Mouse (Mus musculus): ENCODE measurements around the gene Isca2. TPM values are rescaled to one million over a fixed set of nuclear protein-coding genes. Genes with fewer than 3 reads are reported as not detected.
A peak's percentile ranks its signal among the peaks of the same experiment; 100 is the strongest.

Gene Isca2
- polyA plus RNA-seq, 1 experiment from 2014 or later, result 137 TPM

DNA sequence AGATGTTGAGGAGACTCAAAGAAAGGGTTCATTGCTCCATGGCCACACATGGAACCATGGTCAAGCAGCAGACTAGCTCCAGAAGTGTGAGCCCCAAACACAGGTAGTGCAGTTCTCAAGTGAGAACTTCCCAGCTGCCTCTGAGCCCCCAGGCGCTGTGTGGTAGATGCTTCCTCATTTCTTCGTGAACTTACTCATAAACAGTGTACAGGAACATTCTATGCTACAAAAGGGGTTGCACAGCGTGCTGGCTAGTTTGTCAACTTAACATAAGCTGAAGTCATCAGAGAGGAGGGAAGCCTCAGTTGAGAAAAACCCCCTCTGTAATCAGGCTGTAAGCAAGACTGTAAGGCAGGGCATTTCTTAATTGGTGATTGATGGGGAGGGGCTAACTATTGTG is 29.6 kb downstream of the Isca2 start:
- WGBS, result 74% methylated on average over 3 of the region's 3 CpGs
- H3K36me3 ChIP-seq, result no peaks in the 10 kb centered on the region
- no peaks in the 10 kb centered on the region for H3K9me3 ChIP-seq (replicated peaks)
- no peak overlapping the region for H3K4me2 ChIP-seq (replicated peaks)
- ATAC-seq (ENCODE audit: insufficient number of reproducible peaks, low FRiP score, low TSS enrichment, low read depth), result no peak
- H3K9ac ChIP-seq, result no peak overlapping the region
- no peak overlapping the region for H3K27ac ChIP-seq (replicated peaks)
- no peaks in the 10 kb centered on the region for H3K27me3 ChIP-seq
- no peak overlapping the region for H3K4me3 ChIP-seq (replicated peaks)
- H3K4me1 ChIP-seq, result peaks cover 7% of the 10 kb centered on the region

DNA sequence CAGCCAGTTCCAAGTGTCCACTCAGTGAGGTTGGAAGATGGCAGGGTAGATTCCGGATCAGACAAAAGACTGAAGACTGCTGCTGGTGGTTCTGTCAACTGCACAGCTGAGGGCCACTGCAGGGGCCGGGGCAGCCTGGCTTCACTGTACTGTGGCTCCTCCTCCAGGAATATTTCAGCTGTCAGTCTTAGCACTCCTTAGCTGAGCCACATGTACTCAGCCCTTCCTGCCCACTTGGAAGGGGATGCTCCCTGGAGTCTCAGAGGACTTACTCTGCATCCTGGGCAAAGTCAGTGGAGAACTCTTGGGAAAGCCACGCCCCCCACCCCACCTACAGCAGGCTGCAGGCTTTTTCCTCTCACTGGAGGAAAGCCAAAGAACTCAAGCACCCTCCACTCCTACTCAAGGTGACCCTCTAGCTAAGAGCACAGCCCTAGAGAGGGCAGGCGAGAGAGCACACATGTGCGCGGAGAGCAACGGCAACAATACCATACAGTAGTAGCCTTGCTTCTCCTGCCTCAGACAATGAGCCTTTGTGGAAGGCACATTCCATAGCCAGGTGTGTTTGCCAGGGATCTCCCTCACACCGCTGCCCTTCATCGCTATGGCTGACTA is 32.3 kb downstream of the Isca2 start:
- H3K4me1 ChIP-seq, result peaks cover 7% of the 10 kb centered on the region
- H3K36me3 ChIP-seq, result no peaks in the 10 kb centered on the region
- H3K9ac ChIP-seq, result no peak overlapping the region
- WGBS, result 54% methylated on average over 9 of the region's 9 CpGs
- no peaks in the 10 kb centered on the region for H3K27me3 ChIP-seq
- H3K4me3 ChIP-seq (replicated peaks), result no peak overlapping the region
- ATAC-seq (ENCODE audit: insufficient number of reproducible peaks, low FRiP score, low TSS enrichment, low read depth), result peak; percentile 34; the same call in 1 of the 2 replicates
- H3K27ac ChIP-seq (replicated peaks), result no peak overlapping the region
- no peaks in the 10 kb centered on the region for H3K9me3 ChIP-seq (replicated peaks)
- no peak overlapping the region for H3K4me2 ChIP-seq (replicated peaks)

DNA sequence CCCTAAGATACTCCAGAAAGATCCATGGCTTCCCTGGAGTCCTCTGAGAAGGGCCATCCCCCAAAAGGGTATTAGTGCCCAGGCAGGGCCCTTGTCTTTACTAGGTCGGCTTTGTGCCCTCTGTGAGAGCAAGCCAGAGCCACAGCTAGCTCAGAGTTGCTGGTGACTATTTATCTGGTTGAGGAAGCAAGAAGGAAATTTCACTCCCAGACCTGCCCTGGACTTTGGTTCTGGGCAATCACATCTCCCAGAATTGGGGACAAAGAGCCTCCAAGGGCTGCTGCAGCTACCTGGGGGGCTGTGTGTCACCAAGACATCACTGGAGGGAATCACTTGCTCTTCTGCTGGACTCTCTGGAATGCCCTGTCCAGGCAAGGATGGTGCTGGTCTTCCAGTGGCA is 33.0 kb downstream of the Isca2 start:
- no peak overlapping the region for H3K27ac ChIP-seq (replicated peaks)
- H3K4me3 ChIP-seq (replicated peaks), result no peak overlapping the region
- H3K4me1 ChIP-seq, result peaks cover 7% of the 10 kb centered on the region
- 76% methylated on average over 1 of the region's 1 CpGs for WGBS
- no peaks in the 10 kb centered on the region for H3K27me3 ChIP-seq
- ATAC-seq (ENCODE audit: insufficient number of reproducible peaks, low FRiP score, low TSS enrichment, low read depth), result no peak
- no peaks in the 10 kb centered on the region for H3K36me3 ChIP-seq
- no peak overlapping the region for H3K4me2 ChIP-seq (replicated peaks)
- no peak overlapping the region for H3K9ac ChIP-seq
- H3K9me3 ChIP-seq (replicated peaks), result no peaks in the 10 kb centered on the region

DNA sequence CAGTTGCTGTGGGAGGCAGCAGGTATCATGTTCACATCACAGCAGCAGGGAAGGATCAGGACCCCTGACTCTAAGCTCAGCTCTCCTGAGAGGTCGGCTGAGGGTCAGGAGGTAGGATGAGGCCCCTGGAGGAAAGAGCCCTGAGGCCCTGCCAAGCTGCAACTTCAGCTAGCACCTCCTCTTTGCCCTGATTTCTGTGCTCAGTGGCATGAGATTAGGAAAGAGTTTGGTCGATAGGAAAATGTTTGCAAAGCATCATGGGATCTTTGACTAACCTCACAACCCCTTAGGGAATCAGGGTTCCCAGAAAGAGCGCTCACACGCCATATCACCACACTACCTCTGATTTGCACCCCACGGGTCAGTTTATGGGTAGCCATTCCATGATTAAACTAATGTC is 33.7 kb downstream of the Isca2 start:
- WGBS, result 45% methylated on average over 5 of the region's 5 CpGs
- Histone ChIP-seq H3K27me3 (no peaks in the 10 kb centered on the region), H3K4me3 (replicated peaks) (no peak overlapping the region), H3K36me3 (no peaks in the 10 kb centered on the region), H3K4me2 (replicated peaks) (no peak overlapping the region), H3K9ac (no peak overlapping the region), H3K9me3 (replicated peaks) (no peaks in the 10 kb centered on the region), H3K4me1 (peaks cover 7% of the 10 kb centered on the region), H3K27ac (replicated peaks) (no peak overlapping the region)
- no peak for ATAC-seq (ENCODE audit: insufficient number of reproducible peaks, low FRiP score, low TSS enrichment, low read depth)

DNA sequence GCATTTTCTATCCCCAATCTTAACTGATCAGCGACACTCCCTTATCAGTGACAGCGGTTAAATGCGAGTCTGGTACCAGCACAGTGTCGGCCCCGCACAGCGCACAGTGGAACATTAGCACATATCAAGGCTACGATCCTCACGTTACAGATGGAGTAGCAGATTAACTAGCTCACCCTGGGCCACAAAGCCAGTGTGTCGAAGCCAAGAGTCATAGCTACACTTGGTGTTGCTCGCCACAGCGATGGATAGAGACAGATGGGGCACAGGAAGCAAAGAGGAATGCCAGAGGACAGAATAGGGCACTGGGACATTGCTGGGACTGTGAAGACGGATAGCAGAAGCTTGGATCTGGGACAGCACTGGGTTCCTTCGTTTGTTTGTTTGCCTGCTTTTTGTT is 34.3 kb downstream of the Isca2 start:
- WGBS, result 74% methylated on average over 13 of the region's 13 CpGs
- H3K27ac ChIP-seq (replicated peaks), result no peak overlapping the region
- no peak overlapping the region for H3K4me2 ChIP-seq (replicated peaks)
- ATAC-seq (ENCODE audit: insufficient number of reproducible peaks, low FRiP score, low TSS enrichment, low read depth), result no peak
- H3K4me1 ChIP-seq, result peaks cover 7% of the 10 kb centered on the region
- H3K4me3 ChIP-seq (replicated peaks), result no peak overlapping the region
- no peaks in the 10 kb centered on the region for H3K36me3 ChIP-seq
- no peaks in the 10 kb centered on the region for H3K9me3 ChIP-seq (replicated peaks)
- H3K27me3 ChIP-seq, result no peaks in the 10 kb centered on the region
- H3K9ac ChIP-seq, result no peak overlapping the region

DNA sequence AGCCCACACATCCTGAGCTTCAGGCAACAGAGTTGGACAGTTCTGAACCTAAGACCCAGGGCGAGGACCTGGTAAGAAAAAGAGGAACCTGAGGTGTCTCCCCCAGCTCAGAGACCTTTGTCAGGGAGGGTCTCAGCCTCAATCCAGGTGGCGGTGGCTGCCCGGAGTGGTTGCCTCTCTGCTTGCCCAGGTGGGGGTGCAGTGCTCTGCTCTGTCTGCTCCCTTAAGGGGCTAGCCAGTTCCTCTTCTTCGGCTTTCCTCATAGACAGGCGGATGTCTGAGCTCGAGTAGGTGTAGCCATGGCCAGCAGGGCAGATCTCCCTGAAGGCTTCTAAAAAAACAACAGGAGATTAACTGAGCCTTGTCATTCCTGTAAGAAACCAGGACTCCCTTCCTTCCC is 36.0 kb downstream of the Isca2 start:
- no peak for ATAC-seq (ENCODE audit: insufficient number of reproducible peaks, low FRiP score, low TSS enrichment, low read depth)
- Histone ChIP-seq H3K4me3 (replicated peaks) (no peak overlapping the region), H3K27me3 (no peaks in the 10 kb centered on the region), H3K9me3 (replicated peaks) (no peaks in the 10 kb centered on the region), H3K9ac (no peak overlapping the region), H3K4me2 (replicated peaks) (no peak overlapping the region), H3K4me1 (peaks cover 7% of the 10 kb centered on the region), H3K36me3 (no peaks in the 10 kb centered on the region), H3K27ac (replicated peaks) (no peak overlapping the region)
- WGBS, result 62% methylated on average over 6 of the region's 6 CpGs

DNA sequence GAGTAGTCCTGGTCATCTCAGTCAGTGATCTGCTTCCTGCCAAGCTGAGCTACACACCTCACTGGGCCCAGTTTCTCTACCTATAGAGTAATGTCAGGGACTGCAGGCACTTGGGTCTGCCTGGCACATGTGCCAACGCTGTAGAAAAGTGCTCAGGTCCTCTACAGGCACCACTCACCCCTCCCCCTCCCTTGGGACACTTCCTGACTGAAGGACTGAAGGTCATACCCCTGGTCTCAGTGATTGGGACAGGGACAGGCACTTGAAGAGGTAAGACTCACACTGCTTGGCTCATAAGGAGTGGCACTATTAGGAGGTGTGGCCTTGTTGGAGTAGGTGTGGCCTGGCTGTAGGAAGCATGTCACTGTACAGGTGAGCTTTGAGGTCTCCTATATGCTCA is 37.8 kb downstream of the Isca2 start:
- Histone ChIP-seq H3K27me3 (no peaks in the 10 kb centered on the region), H3K9ac (no peak overlapping the region), H3K4me2 (replicated peaks) (no peak overlapping the region), H3K4me3 (replicated peaks) (no peak overlapping the region), H3K9me3 (replicated peaks) (no peaks in the 10 kb centered on the region), H3K4me1 (no peaks in the 10 kb centered on the region; the same call in 1 of the 2 replicates), H3K36me3 (no peaks in the 10 kb centered on the region), H3K27ac (replicated peaks) (no peak overlapping the region)
- ATAC-seq (ENCODE audit: insufficient number of reproducible peaks, low FRiP score, low TSS enrichment, low read depth), result no peak
- WGBS, result 62% methylated on average over 1 of the region's 1 CpGs

DNA sequence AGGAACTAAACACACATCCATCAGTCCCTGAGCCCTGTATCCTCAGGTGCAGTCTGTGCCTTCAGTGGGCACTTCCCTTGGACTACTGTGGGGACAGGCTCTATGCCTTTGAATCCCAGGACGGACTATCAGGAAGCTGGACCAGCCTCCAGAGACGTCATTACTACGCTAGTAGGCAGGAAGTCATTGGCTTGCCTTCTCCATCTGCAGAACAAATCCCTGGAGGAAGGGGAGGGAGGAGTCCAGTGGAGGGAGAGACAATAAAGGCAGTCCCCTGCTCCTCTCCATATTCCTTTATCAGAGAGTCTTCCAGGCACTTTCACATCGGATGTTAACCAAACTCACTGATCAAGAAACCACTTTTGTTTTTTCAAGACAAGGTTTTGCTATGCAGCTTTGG is 38.5 kb downstream of the Isca2 start:
- H3K9ac ChIP-seq, result no peak overlapping the region
- H3K9me3 ChIP-seq (replicated peaks), result no peaks in the 10 kb centered on the region
- no peak for ATAC-seq (ENCODE audit: insufficient number of reproducible peaks, low FRiP score, low TSS enrichment, low read depth)
- H3K4me1 ChIP-seq, result no peaks in the 10 kb centered on the region; the same call in 1 of the 2 replicates
- no peaks in the 10 kb centered on the region for H3K27me3 ChIP-seq
- H3K36me3 ChIP-seq, result no peaks in the 10 kb centered on the region
- no peak overlapping the region for H3K4me2 ChIP-seq (replicated peaks)
- H3K4me3 ChIP-seq (replicated peaks), result no peak overlapping the region
- WGBS, result 51% methylated on average over 4 of the region's 4 CpGs
- no peak overlapping the region for H3K27ac ChIP-seq (replicated peaks)

DNA sequence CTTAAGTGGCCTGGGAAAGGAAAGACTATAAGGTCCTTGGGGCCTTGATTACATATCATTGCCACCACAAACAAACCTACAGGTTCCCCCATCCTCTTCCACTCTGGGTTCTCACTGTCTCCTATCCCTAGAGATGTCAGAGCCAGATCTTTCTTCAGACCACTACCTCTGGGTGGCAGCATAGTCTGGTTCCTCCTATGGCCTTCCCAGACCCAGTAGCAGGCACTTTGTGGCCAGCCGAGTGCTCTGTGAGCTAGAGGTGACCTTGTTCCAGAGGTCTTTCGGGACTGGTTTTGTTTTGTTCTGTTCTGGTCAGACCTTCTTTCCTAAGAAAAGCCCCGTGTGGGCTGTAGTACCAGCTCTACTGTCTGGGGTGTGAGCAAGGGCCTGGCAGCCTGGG is 39.0 kb downstream of the Isca2 start:
- Histone ChIP-seq H3K27ac (replicated peaks) (no peak overlapping the region), H3K4me1 (no peaks in the 10 kb centered on the region), H3K9ac (no peak overlapping the region), H3K36me3 (no peaks in the 10 kb centered on the region), H3K4me2 (replicated peaks) (no peak overlapping the region), H3K9me3 (replicated peaks) (no peaks in the 10 kb centered on the region), H3K4me3 (replicated peaks) (no peak overlapping the region), H3K27me3 (no peaks in the 10 kb centered on the region)
- WGBS, result 65% methylated on average over 3 of the region's 3 CpGs
- no peak for ATAC-seq (ENCODE audit: insufficient number of reproducible peaks, low FRiP score, low TSS enrichment, low read depth)

DNA sequence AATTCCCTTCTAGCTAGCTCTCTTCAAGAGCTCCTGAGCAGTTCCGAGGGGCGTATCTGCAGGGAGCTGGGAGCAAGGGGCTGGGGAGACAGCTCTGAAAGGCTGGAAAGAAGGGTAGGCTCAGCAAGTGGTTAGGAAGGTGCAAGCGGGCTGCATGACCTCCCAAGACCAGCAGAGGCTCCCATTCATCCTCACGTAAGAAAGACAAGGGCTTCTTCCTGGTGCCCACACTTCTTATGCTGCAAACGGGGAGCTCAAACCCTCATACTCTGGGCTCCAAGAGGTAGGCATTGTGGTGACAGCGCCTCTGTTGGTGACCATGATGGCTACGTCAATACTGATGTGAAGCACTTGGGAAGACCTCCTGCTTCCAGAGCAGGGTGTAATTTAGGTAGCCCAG is 40.7 kb downstream of the Isca2 start:
- Histone ChIP-seq H3K4me3 (replicated peaks) (no peak overlapping the region), H3K4me2 (replicated peaks) (no peak overlapping the region), H3K36me3 (no peaks in the 10 kb centered on the region), H3K27ac (replicated peaks) (no peak overlapping the region), H3K9me3 (replicated peaks) (no peaks in the 10 kb centered on the region), H3K9ac (no peak overlapping the region), H3K4me1 (no peaks in the 10 kb centered on the region), H3K27me3 (no peaks in the 10 kb centered on the region)
- ATAC-seq (ENCODE audit: insufficient number of reproducible peaks, low FRiP score, low TSS enrichment, low read depth), result no peak
- 37% methylated on average over 7 of the region's 7 CpGs for WGBS

DNA sequence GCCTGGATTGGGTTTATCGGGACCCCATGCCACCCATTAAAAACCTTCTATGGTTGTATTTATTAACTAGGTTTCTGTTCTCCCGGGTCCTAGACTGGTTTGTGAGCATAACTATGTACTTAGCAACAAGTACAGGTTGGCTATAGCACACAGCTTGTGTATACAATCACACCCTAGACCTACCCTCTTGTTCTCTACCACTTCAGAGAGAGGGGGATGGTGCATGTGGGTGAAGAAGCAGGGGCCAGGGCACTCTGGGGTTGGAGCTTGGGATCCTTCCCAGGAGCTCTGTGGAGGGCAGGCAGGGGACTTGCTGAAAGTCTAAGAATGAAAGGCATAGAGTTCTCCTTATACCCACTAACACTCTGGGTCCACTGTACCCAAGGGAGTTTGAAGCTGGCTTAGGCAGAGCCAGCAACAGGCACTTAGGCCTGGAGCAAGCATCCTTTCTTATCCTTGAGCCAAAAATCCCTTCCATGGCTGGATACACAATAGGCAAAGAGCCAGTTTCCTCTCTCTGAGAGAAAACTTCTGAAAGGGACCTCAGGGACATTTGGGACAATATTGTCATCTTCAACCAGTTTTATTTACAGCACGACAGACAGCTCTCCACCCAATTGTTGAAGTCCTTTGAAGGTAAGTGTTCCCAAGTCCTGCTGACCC is 41.7 kb downstream of the Isca2 start:
- no peak overlapping the region for H3K9ac ChIP-seq
- no peak overlapping the region for H3K4me2 ChIP-seq (replicated peaks)
- no peak overlapping the region for H3K27ac ChIP-seq (replicated peaks)
- no peaks in the 10 kb centered on the region for H3K27me3 ChIP-seq
- no peaks in the 10 kb centered on the region for H3K9me3 ChIP-seq (replicated peaks)
- no peak for ATAC-seq (ENCODE audit: insufficient number of reproducible peaks, low FRiP score, low TSS enrichment, low read depth)
- 76% methylated on average over 3 of the region's 3 CpGs for WGBS
- H3K4me3 ChIP-seq (replicated peaks), result no peak overlapping the region
- H3K4me1 ChIP-seq, result no peaks in the 10 kb centered on the region
- H3K36me3 ChIP-seq, result no peaks in the 10 kb centered on the region

DNA sequence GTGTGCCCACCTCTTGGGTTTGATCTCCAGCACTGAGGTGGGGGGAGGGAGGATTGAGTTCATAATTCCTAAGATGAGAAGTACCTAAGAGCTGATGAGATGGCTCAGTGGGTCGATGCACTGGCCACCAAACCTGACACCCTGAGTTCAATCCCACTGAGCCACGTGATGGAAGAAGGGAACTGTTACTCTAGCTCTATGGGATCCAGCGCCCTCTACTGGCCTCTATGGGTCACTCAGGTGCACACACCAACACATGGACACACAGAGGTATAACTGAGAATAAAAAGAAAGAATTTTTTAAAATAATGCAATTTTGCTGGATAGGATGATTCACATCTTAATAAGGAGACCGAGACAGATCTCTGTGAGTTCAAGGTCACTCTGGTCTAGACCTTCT is 45.4 kb downstream of the Isca2 start:
- H3K4me2 ChIP-seq (replicated peaks), result no peak overlapping the region
- H3K36me3 ChIP-seq, result no peaks in the 10 kb centered on the region
- no peaks in the 10 kb centered on the region for H3K27me3 ChIP-seq
- no peak overlapping the region for H3K27ac ChIP-seq (replicated peaks)
- ATAC-seq (ENCODE audit: insufficient number of reproducible peaks, low FRiP score, low TSS enrichment, low read depth), result no peak
- no peaks in the 10 kb centered on the region for H3K9me3 ChIP-seq (replicated peaks)
- no peak overlapping the region for H3K4me3 ChIP-seq (replicated peaks)
- H3K9ac ChIP-seq, result no peak overlapping the region
- peaks cover 10% of the 10 kb centered on the region; the same call in 1 of the 2 replicates for H3K4me1 ChIP-seq
- WGBS, result 61% methylated on average over 4 of the region's 4 CpGs
